Mouse (Mus musculus): ENCODE measurements around the gene Rab3b.

Gene Rab3b

DNA sequence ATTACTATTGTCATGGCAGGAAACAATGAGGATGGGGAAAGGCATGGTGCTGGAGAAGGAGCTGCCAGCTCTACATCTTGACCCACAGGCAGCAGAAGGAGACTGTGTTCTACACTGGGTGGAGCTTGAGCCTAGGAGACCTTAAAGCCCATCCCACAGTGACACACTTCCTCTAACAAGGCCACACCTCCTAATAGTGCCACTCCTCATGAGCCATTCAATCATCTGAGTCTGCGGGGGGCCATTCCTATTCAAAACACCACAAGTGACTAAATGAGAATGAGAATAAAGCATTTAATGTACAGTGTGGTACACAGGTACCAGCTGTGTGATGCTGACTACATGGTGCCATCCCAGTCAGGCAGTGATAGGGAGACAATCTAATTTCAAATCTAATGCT is 71.3 kb downstream of the Rab3b start:
- in situ Hi-C loops (cut with MboI, MseI): no loop called here

DNA sequence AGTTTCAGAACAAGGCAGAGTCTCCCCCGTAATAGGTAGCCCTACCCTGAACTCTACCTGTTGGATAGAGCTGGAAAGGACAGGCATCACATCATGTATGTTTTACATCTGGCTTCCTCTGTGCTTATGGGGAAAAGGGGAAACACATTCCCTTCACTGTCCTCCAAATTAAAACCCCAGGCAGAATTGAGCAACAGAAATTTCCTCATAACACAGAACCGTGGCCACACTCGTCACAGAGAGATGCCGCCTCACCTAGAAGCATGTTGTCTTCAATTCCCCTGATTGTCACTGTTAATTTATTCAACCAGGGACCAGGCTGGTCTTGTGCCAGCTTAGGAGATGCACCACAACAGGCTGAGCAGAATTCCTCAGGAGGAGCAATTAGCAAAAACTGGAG is 72.8 kb downstream of the Rab3b start:
- in situ Hi-C loops (cut with MboI, MseI): no loop called here

GRCm38 (mm10) chr4:108959696-108960095 is 80.8 kb downstream of the Rab3b start:
- in situ Hi-C loops (cut with MboI, MseI): no loop called here

DNA sequence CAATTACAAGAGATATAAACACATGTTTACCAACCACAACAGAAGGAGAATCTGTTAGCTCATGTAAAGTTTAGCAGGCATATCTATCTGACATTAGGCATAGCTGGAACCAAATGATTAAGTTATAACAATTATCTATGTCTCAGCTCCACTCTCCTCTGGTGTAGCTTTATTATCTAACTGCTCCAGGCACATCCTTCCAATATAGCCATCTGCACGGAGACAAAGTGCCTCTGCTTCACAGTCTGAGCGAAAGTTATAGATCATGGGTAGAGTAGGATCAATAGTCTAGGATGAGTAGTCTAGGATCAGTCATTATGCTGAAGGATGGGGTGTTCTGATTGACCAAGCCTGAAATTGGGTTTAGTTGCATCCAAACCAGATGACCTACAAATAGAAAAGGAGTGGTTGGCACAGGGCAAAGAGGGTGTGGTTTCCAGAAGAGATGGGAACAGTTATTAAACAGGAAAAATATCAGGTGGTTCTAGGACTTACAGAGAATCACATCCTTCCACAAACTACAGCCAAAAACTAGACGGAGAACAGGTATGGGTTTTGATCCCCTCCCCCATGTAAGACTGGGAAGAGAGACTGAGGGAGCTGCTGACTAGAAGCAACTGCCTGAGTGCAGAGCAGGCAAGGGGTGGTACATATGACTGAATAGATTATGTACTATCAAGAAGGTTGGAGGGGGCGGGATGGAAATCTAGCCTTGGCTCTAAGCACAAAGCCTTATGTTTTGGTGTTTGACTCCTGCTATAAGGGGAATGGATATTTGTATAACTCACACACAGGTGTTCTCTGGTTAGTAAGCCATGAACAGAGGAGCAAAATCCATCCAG is 82.0 kb downstream of the Rab3b start:
- in situ Hi-C loops (cut with MboI, MseI): no loop called here

- in situ Hi-C loops (cut with MboI, MseI): no loop called here
Measured at GRCm38 (mm10) chr4:108963017-108963416, 84.2 kb downstream of the Rab3b start.

DNA sequence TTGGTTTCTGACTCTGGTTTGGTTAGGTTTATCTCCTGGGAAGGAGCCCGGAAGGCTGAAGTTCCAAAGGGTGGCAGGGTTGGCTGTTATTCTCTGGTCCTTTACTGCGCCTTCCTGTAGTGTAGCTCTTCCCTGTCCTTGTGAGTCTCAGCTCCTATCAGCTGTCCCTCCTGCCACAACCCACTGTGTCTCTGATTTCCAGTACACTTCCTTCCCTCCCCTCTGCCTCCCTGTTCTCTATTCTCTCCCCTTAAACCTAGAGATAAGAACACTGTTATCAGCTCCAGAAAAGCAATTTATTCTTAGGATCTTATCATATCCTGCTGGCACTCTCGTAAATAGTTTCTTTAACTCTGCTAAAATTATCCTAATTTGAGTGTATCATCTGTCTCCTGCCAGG is 90.7 kb downstream of the Rab3b start:
- in situ Hi-C loops (cut with MboI, MseI): no loop called here

DNA sequence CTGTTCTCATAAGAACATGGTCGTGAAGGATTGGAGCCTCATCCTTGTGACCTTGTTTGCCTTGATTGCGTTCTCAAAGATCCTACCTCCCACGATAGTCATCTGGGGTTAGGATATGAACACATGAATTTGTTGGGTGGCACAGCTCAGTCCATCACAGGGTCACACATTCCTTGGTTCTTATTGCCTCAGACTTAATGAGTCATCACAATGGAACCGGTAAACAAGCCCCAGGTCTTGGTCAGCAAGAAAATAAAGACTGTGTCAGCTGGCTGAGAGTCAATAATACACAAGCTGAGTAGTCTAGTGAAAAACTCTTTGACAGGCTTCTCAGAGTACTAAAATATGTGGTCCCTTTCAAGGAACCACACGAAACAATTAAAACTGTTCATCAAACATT is 92.2 kb downstream of the Rab3b start:
- in situ Hi-C loops (cut with MboI, MseI): loop anchor here (10.0 kb wide), 2 partner anchors 176 to 276 kb away; no protein-coding TSS in a partner anchor

DNA sequence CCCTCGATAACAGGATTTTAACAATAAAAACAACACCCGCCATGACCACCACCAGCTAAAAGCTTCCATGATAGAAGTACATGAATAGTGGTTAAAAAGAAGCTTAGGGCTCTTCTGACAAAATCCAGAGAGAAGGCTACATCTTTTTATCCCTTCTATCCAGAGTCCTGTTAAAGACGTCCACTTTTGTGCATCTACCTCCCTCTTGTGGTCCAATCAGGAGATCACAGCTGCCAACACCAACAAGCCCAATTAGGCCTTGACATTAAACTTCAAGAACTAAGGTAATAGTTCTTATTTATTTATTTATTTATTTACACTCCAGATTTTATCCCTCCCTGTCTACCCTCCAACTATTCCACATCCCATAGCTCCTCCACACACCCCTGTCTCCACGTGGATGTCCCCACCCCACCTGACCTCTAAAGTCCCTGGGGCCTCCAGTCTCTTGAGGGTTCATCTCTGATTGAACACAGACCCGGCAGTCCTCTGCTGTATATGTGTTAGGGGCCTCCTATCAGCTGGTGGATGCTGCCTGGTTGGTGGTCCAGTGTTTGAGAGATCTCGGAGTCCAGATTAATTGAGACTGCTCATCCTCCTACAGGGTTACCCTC is 97.7 kb downstream of the Rab3b start:
- in situ Hi-C loops (cut with MboI, MseI): loop anchor here (5.0 to 25.0 kb wide), 4 partner anchors 109 to 1714 kb away; partner anchors contain the start of genes Hspb11 and Lrrc42

- in situ Hi-C loops (cut with MboI, MseI): loop anchor here (25.0 kb wide), 1 partner anchor 1725 kb away; the partner anchor contains the start of genes Hspb11 and Lrrc42
Measured at GRCm38 (mm10) chr4:108986833-108987472, 108.1 kb downstream of the Rab3b start.

GRCm38 (mm10) chr4:108987473-108987842 is 108.6 kb downstream of the Rab3b start:
- in situ Hi-C loops (cut with MboI, MseI): loop anchor here (25.0 kb wide), 1 partner anchor 1725 kb away; the partner anchor contains the start of genes Hspb11 and Lrrc42

GRCm38 (mm10) chr4:108989430-108989829 is 110.6 kb downstream of the Rab3b start:
- in situ Hi-C loops (cut with MboI, MseI): loop anchor here (25.0 kb wide), 1 partner anchor 1727 kb away; the partner anchor contains the start of genes Hspb11 and Lrrc42

GRCm38 (mm10) chr4:108990032-108990431 is 111.2 kb downstream of the Rab3b start:
- in situ Hi-C loops (cut with MboI, MseI): loop anchor here (25.0 kb wide), 1 partner anchor 1728 kb away; the partner anchor contains the start of genes Hspb11 and Lrrc42

DNA sequence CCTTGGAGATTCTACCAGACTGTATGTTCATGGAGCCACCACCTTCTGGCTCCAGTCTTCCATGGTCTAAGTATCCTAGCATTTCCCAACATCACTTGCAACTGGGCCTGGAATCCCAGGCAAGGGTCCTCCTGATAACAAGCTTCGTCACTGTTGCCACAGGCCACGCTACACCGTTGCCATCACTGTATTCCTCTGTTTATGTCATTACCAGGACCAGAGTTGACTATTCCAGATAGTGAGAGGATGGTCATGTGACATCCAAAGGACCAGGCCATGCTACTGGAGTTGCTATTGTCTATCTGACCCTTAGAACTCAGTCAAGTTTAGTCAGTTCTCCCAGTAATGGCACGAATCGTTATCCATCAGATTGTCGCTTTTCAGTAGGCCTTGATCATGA is 111.7 kb downstream of the Rab3b start:
- in situ Hi-C loops (cut with MboI, MseI): loop anchor here (25.0 kb wide), 1 partner anchor 1728 kb away; the partner anchor contains the start of genes Hspb11 and Lrrc42

GRCm38 (mm10) chr4:108991811-108992210 is 112.9 kb downstream of the Rab3b start:
- in situ Hi-C loops (cut with MboI, MseI): loop anchor here (25.0 kb wide), 1 partner anchor 1730 kb away; the partner anchor contains the start of genes Hspb11 and Lrrc42
